Mouse (Mus musculus): ENCODE measurements around the gene Ppp4r1. TPM values are rescaled to one million over a fixed set of nuclear protein-coding genes. Genes with fewer than 3 reads are reported as not detected.

Gene Ppp4r1
- total RNA-seq, 2 experiments from 2014 or later = 12.0 to 24.7 TPM

- ATAC-seq (replicated peaks; ENCODE audit: low FRiP score, poor library complexity, severe bottlenecking) = no peak
These were observed 60.5 kb downstream of the Ppp4r1 start for GRCm38 (mm10) chr17:65842669-65843381.

- no peak for ATAC-seq (replicated peaks; ENCODE audit: low FRiP score, poor library complexity, severe bottlenecking)
These were observed 63.0 kb downstream of the Ppp4r1 start for GRCm38 (mm10) chr17:65845423-65845822.

GRCm38 (mm10) chr17:65847694-65848449 lies 65.5 kb downstream of the Ppp4r1 start:
- no peak for ATAC-seq (replicated peaks; ENCODE audit: low FRiP score, poor library complexity, severe bottlenecking)

- no peak for ATAC-seq (replicated peaks; ENCODE audit: low FRiP score, poor library complexity, severe bottlenecking)
These were observed 68.1 kb downstream of the Ppp4r1 start for GRCm38 (mm10) chr17:65850487-65850886.

GRCm38 (mm10) chr17:65851749-65852148 lies 69.4 kb downstream of the Ppp4r1 start:
- no peak for ATAC-seq (replicated peaks; ENCODE audit: low FRiP score, poor library complexity, severe bottlenecking)

- ATAC-seq (replicated peaks; ENCODE audit: low FRiP score, poor library complexity, severe bottlenecking) = no peak
These were observed 71.0 kb downstream of the Ppp4r1 start for GRCm38 (mm10) chr17:65853326-65853725.

- no peak for ATAC-seq (replicated peaks; ENCODE audit: low FRiP score, poor library complexity, severe bottlenecking)
These were observed 71.6 kb downstream of the Ppp4r1 start for GRCm38 (mm10) chr17:65854006-65854405.

GRCm38 (mm10) chr17:65857617-65858016 lies 75.2 kb downstream of the Ppp4r1 start:
- ATAC-seq (replicated peaks; ENCODE audit: low FRiP score, poor library complexity, severe bottlenecking) = 0 out of 2 replicates have a peak, but pooled peaks have one; percentile 14

GRCm38 (mm10) chr17:65862579-65862978 lies 80.2 kb downstream of the Ppp4r1 start:
- no peak for ATAC-seq (replicated peaks; ENCODE audit: low FRiP score, poor library complexity, severe bottlenecking)

- no peak for ATAC-seq (replicated peaks; ENCODE audit: low FRiP score, poor library complexity, severe bottlenecking)
These were observed 81.5 kb downstream of the Ppp4r1 start for GRCm38 (mm10) chr17:65863830-65864229.

GRCm38 (mm10) chr17:65864742-65865141 lies 82.4 kb downstream of the Ppp4r1 start:
- ATAC-seq (replicated peaks; ENCODE audit: low FRiP score, poor library complexity, severe bottlenecking) = peak; percentile 71

- no peak for ATAC-seq (replicated peaks; ENCODE audit: low FRiP score, poor library complexity, severe bottlenecking)
These were observed 82.9 kb downstream of the Ppp4r1 start for GRCm38 (mm10) chr17:65865265-65865664.

- ATAC-seq (replicated peaks; ENCODE audit: low FRiP score, poor library complexity, severe bottlenecking) = no peak
These were observed 83.8 kb downstream of the Ppp4r1 start for GRCm38 (mm10) chr17:65866201-65866600.

GRCm38 (mm10) chr17:65867996-65868395 lies 85.6 kb downstream of the Ppp4r1 start:
- no peak for ATAC-seq (replicated peaks; ENCODE audit: low FRiP score, poor library complexity, severe bottlenecking)

- no peak for ATAC-seq (replicated peaks; ENCODE audit: low FRiP score, poor library complexity, severe bottlenecking)
These were observed 87.3 kb downstream of the Ppp4r1 start for GRCm38 (mm10) chr17:65869720-65870119.

GRCm38 (mm10) chr17:65870146-65870545 lies 87.8 kb downstream of the Ppp4r1 start:
- peak; percentile 83 for ATAC-seq (replicated peaks; ENCODE audit: low FRiP score, poor library complexity, severe bottlenecking)

- no peak for ATAC-seq (replicated peaks; ENCODE audit: low FRiP score, poor library complexity, severe bottlenecking)
These were observed 89.3 kb downstream of the Ppp4r1 start for GRCm38 (mm10) chr17:65871641-65872041.

- ATAC-seq (replicated peaks; ENCODE audit: low FRiP score, poor library complexity, severe bottlenecking) = no peak
These were observed 89.7 kb downstream of the Ppp4r1 start for GRCm38 (mm10) chr17:65872051-65872450.

GRCm38 (mm10) chr17:65872652-65873051 lies 90.3 kb downstream of the Ppp4r1 start:
- peak; percentile 77 for ATAC-seq (replicated peaks; ENCODE audit: low FRiP score, poor library complexity, severe bottlenecking)

GRCm38 (mm10) chr17:65873156-65873555 lies 90.8 kb downstream of the Ppp4r1 start:
- no peak for ATAC-seq (replicated peaks; ENCODE audit: low FRiP score, poor library complexity, severe bottlenecking)

GRCm38 (mm10) chr17:65873834-65874233 lies 91.5 kb downstream of the Ppp4r1 start:
- no peak for ATAC-seq (replicated peaks; ENCODE audit: low FRiP score, poor library complexity, severe bottlenecking)
